Mouse (Mus musculus) brain, adult 2 months (tissue): ENCODE results near the gene Adamts7.

ENCODE experiments used
- DNase-seq: peaks from one replicate; pipeline ENCODE4 v3.0.0; 2011; ENCODE audit warnings: low read depth, low spot score

Gene Adamts7

DNA sequence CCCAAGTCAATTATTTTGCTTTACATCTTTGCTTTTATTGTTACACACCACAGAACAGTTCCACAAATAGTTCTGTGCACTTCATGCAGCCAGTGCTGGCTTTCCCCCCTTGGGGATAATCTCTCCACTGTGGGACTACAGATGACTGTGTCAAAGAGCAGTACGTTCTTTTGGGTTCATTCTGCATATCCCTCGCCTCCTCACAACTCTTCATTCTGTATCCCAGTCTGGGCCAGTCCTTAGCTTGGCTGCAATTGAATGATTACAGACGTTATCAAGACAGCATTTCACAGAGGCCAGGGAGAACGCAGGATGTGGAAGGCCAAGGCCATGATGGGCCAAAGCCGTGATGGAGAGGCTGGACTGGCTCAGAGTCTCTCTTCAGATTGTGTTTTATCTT lies 16.0 kb upstream of the Adamts7 start:
- DNase-seq: no peak

- DNase-seq: no peak
These were observed 485 bp upstream of the Adamts7 start for GRCm38 (mm10) chr9:90162243-90162925.

GRCm38 (mm10) chr9:90163749-90164095 lies 853 bp downstream of the Adamts7 start:
- no peak for DNase-seq

- no peak for DNase-seq
These were observed 2.0 kb downstream of the Adamts7 start for GRCm38 (mm10) chr9:90164670-90165453.

DNA sequence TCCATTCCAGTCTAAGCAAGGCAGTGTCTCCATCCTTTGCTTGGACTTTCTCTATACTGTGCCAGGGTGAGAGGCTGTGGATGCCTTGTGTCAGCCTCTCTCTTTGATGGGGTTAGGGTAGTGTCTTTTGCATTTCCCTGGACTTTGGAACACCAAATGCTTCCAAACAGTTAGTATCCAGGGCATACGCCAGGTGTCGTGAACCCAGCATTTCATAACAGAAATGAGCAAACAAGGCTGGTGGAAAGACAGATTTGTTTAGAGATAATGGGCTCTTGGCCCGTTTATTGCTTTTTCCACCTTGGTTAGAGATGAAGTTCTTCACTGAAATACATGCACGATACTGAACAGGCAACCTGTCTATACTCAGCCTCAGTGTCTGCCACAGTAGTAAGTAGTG lies 2.7 kb downstream of the Adamts7 start:
- no peak for DNase-seq

GRCm38 (mm10) chr9:90166615-90167014 lies 3.7 kb downstream of the Adamts7 start:
- no peak for DNase-seq

GRCm38 (mm10) chr9:90169965-90170364 lies 7.1 kb downstream of the Adamts7 start:
- peak; percentile 73 for DNase-seq

DNA sequence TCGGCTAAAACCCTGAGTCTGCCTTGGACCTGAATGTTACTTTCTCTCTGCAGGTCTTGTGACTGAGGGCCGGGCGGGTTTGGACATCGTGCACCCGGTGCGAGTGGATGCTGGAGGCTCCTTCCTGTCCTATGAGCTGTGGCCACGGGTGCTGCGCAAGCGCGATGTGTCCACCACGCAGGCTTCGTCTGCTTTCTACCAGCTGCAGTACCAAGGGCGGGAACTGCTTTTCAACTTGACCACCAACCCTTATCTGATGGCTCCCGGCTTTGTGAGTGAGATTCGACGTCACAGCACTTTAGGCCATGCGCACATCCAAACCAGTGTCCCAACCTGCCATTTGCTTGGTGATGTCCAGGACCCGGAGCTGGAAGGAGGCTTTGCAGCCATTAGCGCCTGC lies 8.6 kb downstream of the Adamts7 start:
- no peak for DNase-seq

DNA sequence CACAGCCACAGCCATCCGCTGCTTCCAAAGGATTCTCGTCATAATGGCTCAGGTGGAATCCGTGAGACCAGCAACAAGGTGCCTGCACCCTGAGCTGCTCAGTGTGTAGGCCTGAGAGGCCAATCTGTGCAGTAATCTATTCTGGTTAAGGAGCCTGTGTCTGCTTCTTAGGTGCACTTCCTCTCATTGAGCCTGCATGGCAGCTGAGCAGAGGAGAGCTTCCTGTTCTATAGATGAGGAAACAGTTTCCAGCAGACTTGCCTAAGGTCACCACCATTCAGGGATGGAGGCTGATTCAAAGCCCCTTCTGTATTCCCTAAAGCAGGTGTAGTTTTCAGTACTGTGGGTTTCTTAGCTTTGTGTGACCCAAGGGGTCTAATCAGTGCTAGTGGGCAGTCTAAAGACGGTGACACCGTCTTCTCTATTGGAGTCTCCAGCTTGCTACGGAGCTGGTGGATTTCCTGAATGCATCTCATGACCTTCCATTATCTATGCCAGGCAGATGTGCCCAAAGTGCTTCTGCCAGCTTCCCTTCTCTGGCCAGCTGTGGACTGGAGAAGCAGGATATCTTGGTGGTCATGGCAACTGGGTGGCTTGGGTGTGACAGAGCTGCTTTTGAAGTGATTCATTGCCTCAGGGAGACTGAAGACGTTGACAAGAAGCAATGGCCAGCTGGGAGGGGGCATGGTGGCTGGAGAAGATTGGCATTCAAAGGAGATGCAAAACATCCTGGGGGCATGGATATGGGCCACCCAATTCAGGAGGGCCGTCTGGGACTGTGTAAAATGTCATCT lies 9.9 kb downstream of the Adamts7 start:
- DNase-seq: no peak

GRCm38 (mm10) chr9:90173330-90173729 lies 10.5 kb downstream of the Adamts7 start:
- DNase-seq: no peak

DNA sequence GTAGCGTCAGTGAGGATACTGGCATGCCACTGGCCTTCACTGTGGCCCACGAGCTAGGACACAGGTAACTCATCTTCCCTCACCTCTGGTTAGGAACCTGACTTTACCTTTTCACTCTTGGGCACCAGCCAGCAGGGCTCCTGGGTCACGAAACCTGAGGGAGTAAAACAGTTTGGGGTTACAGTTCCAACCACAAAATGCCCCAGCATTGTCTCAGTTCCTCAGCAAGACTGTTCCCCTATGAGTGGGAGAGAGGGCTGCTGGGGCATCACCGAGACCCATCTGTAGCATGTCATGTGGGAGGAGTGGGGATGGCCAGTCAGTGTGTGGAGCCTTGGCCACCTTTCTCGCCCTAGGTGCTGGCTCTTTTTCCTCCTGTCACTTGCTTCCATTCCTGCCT lies 16.5 kb downstream of the Adamts7 start:
- DNase-seq: no peak

DNA sequence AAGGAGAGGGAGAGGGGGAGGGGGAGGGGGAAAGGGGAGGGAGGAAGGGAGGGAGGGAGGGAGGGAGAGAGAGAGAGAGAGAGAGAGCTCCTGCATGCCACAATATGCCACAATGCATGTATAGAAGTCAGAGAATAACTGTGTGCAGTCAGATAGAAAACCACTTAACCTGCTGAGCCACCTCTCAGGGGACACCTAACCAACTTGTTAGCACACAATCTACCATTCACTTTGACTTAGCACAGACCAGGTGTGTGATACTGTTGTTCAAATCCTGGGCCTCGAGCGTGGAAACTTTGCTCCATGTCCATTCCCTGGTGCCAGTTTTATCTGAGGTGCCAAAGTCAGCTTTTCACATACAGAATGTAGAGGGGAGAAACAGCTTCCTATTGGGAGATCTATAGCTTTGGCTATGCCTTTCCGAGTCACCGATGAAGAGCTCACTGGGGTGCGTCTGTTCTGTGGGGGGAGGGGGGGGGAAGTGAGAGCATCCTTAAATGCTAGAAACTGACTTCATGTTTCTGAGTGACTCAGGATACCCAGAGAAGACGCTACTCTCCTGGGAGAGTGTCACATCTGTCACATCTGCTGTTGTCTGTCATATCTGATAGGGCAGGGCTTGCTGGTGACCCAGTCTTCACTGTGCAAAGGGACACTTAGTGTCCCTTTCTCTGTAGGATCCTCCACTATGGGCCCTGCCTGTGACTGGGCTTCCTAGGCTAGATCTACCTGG lies 19.0 kb downstream of the Adamts7 start:
- no peak for DNase-seq

- DNase-seq: no peak
These were observed 20.0 kb downstream of the Adamts7 start for GRCm38 (mm10) chr9:90182636-90183421.

- no peak for DNase-seq
These were observed 20.7 kb downstream of the Adamts7 start for GRCm38 (mm10) chr9:90183550-90183949.

- no peak for DNase-seq
These were observed 21.2 kb downstream of the Adamts7 start for GRCm38 (mm10) chr9:90184116-90184515.

DNA sequence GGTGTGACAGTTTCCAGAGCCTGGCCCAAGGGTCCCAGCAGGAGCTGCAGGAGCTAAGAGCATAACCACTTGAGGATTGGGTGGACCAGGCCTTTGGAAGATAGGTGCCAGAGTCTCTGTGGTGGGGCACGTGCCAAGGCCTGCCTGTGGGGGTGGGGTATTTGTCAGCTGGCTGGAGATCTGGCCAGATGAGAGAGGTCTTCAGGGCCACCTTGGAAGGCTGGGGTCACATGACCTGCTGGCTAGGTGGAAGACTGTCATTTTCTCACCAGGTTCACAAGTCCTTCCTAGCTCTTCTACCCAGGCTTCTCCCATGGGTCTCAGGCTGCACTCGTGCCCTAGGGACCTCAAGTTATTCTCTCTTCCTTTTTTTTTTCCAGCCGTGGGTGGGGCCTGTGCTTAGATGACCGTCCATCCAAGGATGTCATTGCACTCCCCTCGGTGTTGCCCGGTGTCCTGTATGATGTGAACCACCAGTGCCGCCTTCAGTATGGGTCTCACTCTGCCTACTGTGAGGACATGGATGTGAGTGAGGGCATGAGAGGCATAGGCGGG lies 22.6 kb downstream of the Adamts7 start:
- no peak for DNase-seq

GRCm38 (mm10) chr9:90188893-90189292 lies 26.0 kb downstream of the Adamts7 start:
- no peak for DNase-seq

GRCm38 (mm10) chr9:90189391-90189790 lies 26.5 kb downstream of the Adamts7 start:
- no peak for DNase-seq

- DNase-seq: no peak
These were observed 32.1 kb downstream of the Adamts7 start for GRCm38 (mm10) chr9:90195000-90195399.

- no peak for DNase-seq
These were observed 33.4 kb downstream of the Adamts7 start for GRCm38 (mm10) chr9:90196262-90196661.
